Mouse (Mus musculus) bone marrow, adult 2 months (tissue): Measurements from ENCODE around the gene Sgsm2.

Source experiments
- CTCF ChIP-seq: fragments of 200-500 bp; IDR thresholded peaks from 2 replicates; pipeline ENCODE4 v1.5.1; 2011; ENCODE audit warnings: low read length, control low read depth; ENCODE audit not compliant: control insufficient read depth, insufficient read depth
- POLR2A ChIP-seq: fragments of 200-500 bp; IDR thresholded peaks from 2 replicates; pipeline ENCODE4 v1.6.1; 2011; ENCODE audit warnings: low read depth, mild to moderate bottlenecking, control low read depth, low read length, borderline replicate concordance; ENCODE audit not compliant: control insufficient read depth

GRCm38 (mm10) chr11:74919249-74919648 lies 22.4 kb upstream of the Sgsm2 start:
- TF ChIP-seq POLR2A (no peak), CTCF (no peak)
